Mouse (Mus musculus) cerebellum, postnatal 36 days (tissue): Measurements from ENCODE around the gene Mafg.
A peak's percentile ranks its signal among the peaks of the same experiment; 100 is the strongest.
"Not testable (repeated sequence)": the region's sequence is repeated elsewhere in the genome, so short reads cannot be mapped to it uniquely, and the experiment has no call there.

ENCODE experiments used
- DNase-seq, 2 experiments: peaks; one replicate each; pipeline ENCODE4 v3.0.0; 2021 to 2022; ENCODE audit warnings: mixed read lengths in 2 of 2

Gene Mafg

GRCm38 (mm10) chr11:120633520-120634343 lies at the start of gene Mafg:
Gene Mafg, minus strand, starts transcription at chr11:120633600.
- peak; percentile 89 to 94 for DNase-seq

GRCm38 (mm10) chr11:120682683-120683082 lies 49.3 kb upstream of the Mafg start:
- DNase-seq = no peak

- no peak for DNase-seq
These were observed 46.5 kb upstream of the Mafg start for GRCm38 (mm10) chr11:120679909-120680308.

GRCm38 (mm10) chr11:120676951-120677350 lies 43.6 kb upstream of the Mafg start:
- no peak for DNase-seq

- not testable (repeated sequence) for DNase-seq
These were observed 42.5 kb upstream of the Mafg start for GRCm38 (mm10) chr11:120675875-120676274.

- no peak for DNase-seq
These were observed 40.3 kb upstream of the Mafg start for GRCm38 (mm10) chr11:120673594-120674122.

GRCm38 (mm10) chr11:120672687-120673593 lies 39.5 kb upstream of the Mafg start, which contains the start of gene Aspscr1:
Gene Aspscr1, plus strand, starts transcription at chr11:120672973.
- DNase-seq = peak; percentile 87 to 94

- no peak for DNase-seq
These were observed 33.2 kb upstream of the Mafg start for GRCm38 (mm10) chr11:120666617-120667016.

GRCm38 (mm10) chr11:120665406-120665805 lies 32.0 kb upstream of the Mafg start:
- DNase-seq = no peak

- no peak for DNase-seq
These were observed 30.3 kb upstream of the Mafg start for GRCm38 (mm10) chr11:120663714-120664113.

- no peak for DNase-seq
These were observed 29.4 kb upstream of the Mafg start for GRCm38 (mm10) chr11:120662759-120663158.

GRCm38 (mm10) chr11:120661076-120661460 lies 27.7 kb upstream of the Mafg start, which contains the start of gene Notum:
Gene Notum, minus strand, starts transcription at chr11:120661175.
- DNase-seq = no peak

GRCm38 (mm10) chr11:120660301-120661075 lies 27.1 kb upstream of the Mafg start:
- peak in 1 of 2 experiments; percentile 22 for DNase-seq

GRCm38 (mm10) chr11:120659509-120660300 lies 26.3 kb upstream of the Mafg start:
- peak in 1 of 2 experiments; percentile 16 for DNase-seq

GRCm38 (mm10) chr11:120658876-120659410 lies 25.5 kb upstream of the Mafg start:
- peak; percentile 56 to 70 for DNase-seq

- DNase-seq = no peak
These were observed 23.9 kb upstream of the Mafg start for GRCm38 (mm10) chr11:120657301-120657700.

GRCm38 (mm10) chr11:120654741-120655140 lies 21.3 kb upstream of the Mafg start:
- DNase-seq = no peak

- no peak for DNase-seq
These were observed 18.5 kb upstream of the Mafg start for GRCm38 (mm10) chr11:120651872-120652271.

- peak; percentile 45 to 50 for DNase-seq
These were observed 14.6 kb upstream of the Mafg start, which contains the start of gene Myadml2 for GRCm38 (mm10) chr11:120648001-120648476. Gene Myadml2, minus strand, starts transcription at chr11:120648158.

- DNase-seq = no peak
These were observed 13.8 kb upstream of the Mafg start for GRCm38 (mm10) chr11:120647047-120647830.
